Mouse (Mus musculus) urinary bladder, postnatal 25 days (tissue): ENCODE measurements at regions not wholly inside any gene's neighbourhood (a gene's known extent, or its start where the extent isn't known, plus 50 kb on each side); places are given as distances from the start of the nearest gene placed in this dataset.

Source experiments
- DNase-seq: peaks from one replicate; pipeline ENCODE4 v3.0.0; 2022; ENCODE audit warnings: low spot score

GRCm38 (mm10) chr6:93257130-93257841 is 314.0 kb upstream of the Adamts9 start:
- DNase-seq, result no peak

GRCm38 (mm10) chr6:93253746-93254145 is 310.5 kb upstream of the Adamts9 start:
- DNase-seq, result no peak

- no peak for DNase-seq
These were observed 305.7 kb upstream of the Adamts9 start for GRCm38 (mm10) chr6:93248973-93249372.

GRCm38 (mm10) chr6:93246498-93247242 is 303.4 kb upstream of the Adamts9 start:
- DNase-seq, result no peak

- DNase-seq, result no peak
These were observed 292.3 kb upstream of the Adamts9 start for GRCm38 (mm10) chr6:93235550-93235949.

GRCm38 (mm10) chr6:93232636-93233035 is 289.3 kb upstream of the Adamts9 start:
- no peak for DNase-seq

- no peak for DNase-seq
These were observed 287.2 kb upstream of the Adamts9 start for GRCm38 (mm10) chr6:93230450-93230849.

GRCm38 (mm10) chr6:93229320-93229719 is 286.0 kb upstream of the Adamts9 start:
- DNase-seq, result no peak

GRCm38 (mm10) chr6:93223610-93224550 is 280.6 kb upstream of the Adamts9 start:
- no peak for DNase-seq

- DNase-seq, result no peak
These were observed 274.8 kb upstream of the Adamts9 start for GRCm38 (mm10) chr6:93218015-93218593.

- DNase-seq, result no peak
These were observed 257.6 kb upstream of the Adamts9 start for GRCm38 (mm10) chr6:93200886-93201285.

GRCm38 (mm10) chr6:93194741-93195140 is 251.4 kb upstream of the Adamts9 start:
- DNase-seq, result no peak

- no peak for DNase-seq
These were observed 249.7 kb upstream of the Adamts9 start for GRCm38 (mm10) chr6:93192980-93193379.

- no peak for DNase-seq
These were observed 247.7 kb upstream of the Adamts9 start for GRCm38 (mm10) chr6:93190986-93191385.

- DNase-seq, result no peak
These were observed 225.2 kb upstream of the Adamts9 start for GRCm38 (mm10) chr6:93168526-93168925.

GRCm38 (mm10) chr6:93167281-93167680 is 224.0 kb upstream of the Adamts9 start:
- DNase-seq, result no peak

GRCm38 (mm10) chr6:93165942-93166341 is 222.7 kb upstream of the Adamts9 start:
- DNase-seq, result no peak

- no peak for DNase-seq
These were observed 209.3 kb upstream of the Adamts9 start for GRCm38 (mm10) chr6:93152431-93153208.

GRCm38 (mm10) chr6:93150531-93150930 is 207.2 kb upstream of the Adamts9 start:
- DNase-seq, result no peak

- no peak for DNase-seq
These were observed 206.7 kb upstream of the Adamts9 start for GRCm38 (mm10) chr6:93149956-93150355.

- DNase-seq, result no peak
These were observed 197.0 kb upstream of the Adamts9 start for GRCm38 (mm10) chr6:93140331-93140731.
